12 mouse cellular contexts compared by ENCODE assay signal in the genomic region with DNA sequence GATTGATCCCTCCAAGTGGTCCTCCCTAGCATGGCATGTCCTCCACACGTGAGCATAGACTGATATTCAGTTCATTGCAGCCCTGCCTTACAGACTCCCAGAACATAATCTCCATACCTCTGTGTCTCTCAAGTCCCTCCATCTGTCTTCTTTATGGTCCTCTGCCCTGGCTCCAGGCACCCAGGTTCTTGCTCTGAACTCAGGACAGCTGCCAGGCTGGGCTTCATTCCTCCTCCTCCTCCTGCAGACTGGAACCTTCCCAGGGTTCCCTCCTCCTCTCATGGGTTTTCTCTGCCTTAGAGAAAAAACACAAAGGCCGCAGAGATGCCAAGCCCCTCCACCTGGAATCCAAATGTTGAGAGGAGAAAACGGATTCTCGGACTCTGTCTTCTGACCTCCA. TPM values are rescaled to one million over a fixed set of nuclear protein-coding genes. Genes with fewer than 3 reads are reported as not detected.
DNase-seq lines count a peak whose midpoint lies in the region; ATAC-seq lines count a peak whose summit lies in the region.
"Had no signal": no experiment of that assay in that cellular context is flagged by ENCODE, and none has a peak within 500 bp of the region (broad histone marks: within the 10 kb centered on the region; RNA-seq: fewer than 3 reads in every experiment).

No protein-coding gene starts in this region.

- H3K9ac ChIP-seq in limb, embryonic 12.5 days (replicated peaks): no peak overlapping the region
- H3K9ac ChIP-seq in hindbrain, embryonic 13.5 days: 0 out of 2 replicates have a peak overlapping the region, but pooled peaks have one; percentile 30
- H3K9ac ChIP-seq in neural tube, embryonic 12.5 days: no peak overlapping the region
- H3K9ac ChIP-seq: heart, embryonic 15.5 days had no signal

- no peaks in the 10 kb centered on the region for H3K27me3 ChIP-seq in limb, embryonic 12.5 days
- H3K27me3 ChIP-seq in limb, embryonic 10.5 days (ENCODE audit: low read depth, poor library complexity, severe bottlenecking): no peaks in the 10 kb centered on the region
- H3K27me3 ChIP-seq in hindbrain, embryonic 13.5 days: no peaks in the 10 kb centered on the region
- no peaks in the 10 kb centered on the region for H3K27me3 ChIP-seq in neural tube, embryonic 12.5 days (replicated peaks)
- H3K27me3 ChIP-seq: heart, embryonic 15.5 days had no signal

- no peaks in the 10 kb centered on the region for H3K36me3 ChIP-seq in limb, embryonic 12.5 days
- no peaks in the 10 kb centered on the region for H3K36me3 ChIP-seq in limb, embryonic 10.5 days
- no peaks in the 10 kb centered on the region for H3K36me3 ChIP-seq in hindbrain, embryonic 13.5 days
- no peaks in the 10 kb centered on the region for H3K36me3 ChIP-seq in neural tube, embryonic 12.5 days
- H3K36me3 ChIP-seq: heart, embryonic 15.5 days had no signal

- no peak for DNase-seq in limb, embryonic 10.5 days (ENCODE audit: low spot score)
- peak; percentile 27 to 29 for DNase-seq in cerebellum, postnatal 36 days
- no peak for DNase-seq in left cerebral cortex, adult 8-10 months (ENCODE audit: low spot score in 2 of 2)
- no peak for DNase-seq in heart, postnatal 10 days
- DNase-seq in gastrocnemius, adult 18-20 months (ENCODE audit: low spot score): no peak
- DNase-seq: kidney, postnatal 14 days; lung, postnatal 14 days; thymus, adult 2 months had no signal

- H3K4me3 ChIP-seq in limb, embryonic 12.5 days (replicated peaks): no peak overlapping the region
- H3K4me3 ChIP-seq in limb, embryonic 10.5 days: no peak overlapping the region
- H3K4me3 ChIP-seq in hindbrain, embryonic 13.5 days: no peak overlapping the region
- H3K4me3 ChIP-seq in neural tube, embryonic 12.5 days: no peak overlapping the region
- H3K4me3 ChIP-seq: heart, embryonic 15.5 days had no signal

- peak overlapping the region; percentile 73 for H3K27ac ChIP-seq in limb, embryonic 12.5 days
- H3K27ac ChIP-seq in limb, embryonic 10.5 days: no peak overlapping the region
- H3K27ac ChIP-seq in hindbrain, embryonic 13.5 days: peak overlapping the region; percentile 70
- no peak overlapping the region for H3K27ac ChIP-seq in neural tube, embryonic 12.5 days
- H3K27ac ChIP-seq: heart, embryonic 15.5 days had no signal

- H3K9me3 ChIP-seq in limb, embryonic 12.5 days: 0 out of 2 replicates have a peak, but pooled peaks cover 5% of the 10 kb centered on the region
- no peaks in the 10 kb centered on the region for H3K9me3 ChIP-seq in limb, embryonic 10.5 days (replicated peaks)
- 0 out of 2 replicates have a peak, but pooled peaks cover 6% of the 10 kb centered on the region for H3K9me3 ChIP-seq in hindbrain, embryonic 13.5 days
- no peaks in the 10 kb centered on the region for H3K9me3 ChIP-seq in neural tube, embryonic 12.5 days
- H3K9me3 ChIP-seq: heart, embryonic 15.5 days had no signal

- ATAC-seq in limb, embryonic 12.5 days (ENCODE audit: insufficient number of reproducible peaks, insufficient read depth, low FRiP score, low TSS enrichment, low read depth): no peak
- ATAC-seq in hindbrain, embryonic 13.5 days (ENCODE audit: low FRiP score): no peak
- ATAC-seq in neural tube, embryonic 12.5 days (ENCODE audit: low FRiP score, low read depth): no peak

- intact Hi-C loops in heart, postnatal 10 days (cut with DNase I): no loop called here

- H3K4me1 ChIP-seq in limb, embryonic 12.5 days (replicated peaks): peaks cover 4% of the 10 kb centered on the region; the same call in 1 of the 2 replicates
- peaks cover 11% of the 10 kb centered on the region for H3K4me1 ChIP-seq in limb, embryonic 10.5 days
- H3K4me1 ChIP-seq in hindbrain, embryonic 13.5 days (replicated peaks): peaks cover 13% of the 10 kb centered on the region
- H3K4me1 ChIP-seq in neural tube, embryonic 12.5 days: 0 out of 2 replicates have a peak, but pooled peaks cover 3% of the 10 kb centered on the region

- no peak overlapping the region for H3K4me2 ChIP-seq in limb, embryonic 12.5 days
- peak overlapping the region; percentile 62 for H3K4me2 ChIP-seq in hindbrain, embryonic 13.5 days
- peak overlapping the region; percentile 30 for H3K4me2 ChIP-seq in neural tube, embryonic 12.5 days (replicated peaks)

- 55% methylated on average over 4 of the region's 4 CpGs for WGBS in limb, embryonic 12.5 days
- 61% methylated on average over 4 of the region's 4 CpGs for WGBS in limb, embryonic 10.5 days
- WGBS in hindbrain, embryonic 13.5 days: 38% methylated on average over 4 of the region's 4 CpGs
- WGBS in neural tube, embryonic 12.5 days: 67% methylated on average over 4 of the region's 4 CpGs

RNA-seq across cellular contexts. Expression of a gene that starts 24.5 kb away (rescaled TPM):
- 38.3 and 44.2 TPM in 2 replicates for polyA plus RNA-seq in limb, embryonic 12.5 days (2016; fragmentation: Nextera tagmentation; extraction: Ambion mirVana)
- 21.4 and 29.2 TPM in 2 replicates for polyA plus RNA-seq in limb, embryonic 10.5 days (2016; fragmentation: Nextera tagmentation; extraction: Ambion mirVana)
- polyA plus RNA-seq in hindbrain, embryonic 13.5 days (2015; fragmentation: Nextera tagmentation; extraction: Ambion mirVana): 54.4 and 57.5 TPM in 2 replicates
- polyA plus RNA-seq in neural tube, embryonic 12.5 days (2016; fragmentation: Nextera tagmentation; extraction: Ambion mirVana): 53.1 and 55.3 TPM in 2 replicates
- total RNA-seq in left cerebral cortex, adult 8-10 months (2022): 10 to 100 TPM; 46.2 to 53.0 (median 50.5) TPM
- total RNA-seq in heart, postnatal 10 days (2021): 10 to 100 TPM; 36.7 to 38.9 TPM
- total RNA-seq in gastrocnemius, adult 18-20 months (2021): 10 to 100 TPM; 19.1 to 19.6 TPM

RNA-seq across cellular contexts. Expression of a gene that starts 34.6 kb away (rescaled TPM):
- 33.0 and 41.1 TPM in 2 replicates for polyA plus RNA-seq in limb, embryonic 12.5 days (2016; fragmentation: Nextera tagmentation; extraction: Ambion mirVana)
- 43.8 and 47.2 TPM in 2 replicates for polyA plus RNA-seq in limb, embryonic 10.5 days (2016; fragmentation: Nextera tagmentation; extraction: Ambion mirVana)
- polyA plus RNA-seq in hindbrain, embryonic 13.5 days (2015; fragmentation: Nextera tagmentation; extraction: Ambion mirVana): 33.5 and 33.9 TPM in 2 replicates
- 33.9 and 35.6 TPM in 2 replicates for polyA plus RNA-seq in neural tube, embryonic 12.5 days (2016; fragmentation: Nextera tagmentation; extraction: Ambion mirVana)
- total RNA-seq in left cerebral cortex, adult 8-10 months (2022): 10 to 100 TPM; 25.9 to 28.3 (median 26.3) TPM
- total RNA-seq in heart, postnatal 10 days (2021): 10 to 100 TPM; 12.0 to 14.2 TPM
- 1 to 10 TPM; 7.4 to 8.4 TPM for total RNA-seq in gastrocnemius, adult 18-20 months (2021)

RNA-seq across cellular contexts. Expression of a gene that starts 56.4 kb away (rescaled TPM):
- 7.7 and 8.4 TPM in 2 replicates for polyA plus RNA-seq in limb, embryonic 12.5 days (2016; fragmentation: Nextera tagmentation; extraction: Ambion mirVana)
- 6.6 and 8.2 TPM in 2 replicates for polyA plus RNA-seq in limb, embryonic 10.5 days (2016; fragmentation: Nextera tagmentation; extraction: Ambion mirVana)
- 1.4 and 2.0 TPM in 2 replicates for polyA plus RNA-seq in hindbrain, embryonic 13.5 days (2015; fragmentation: Nextera tagmentation; extraction: Ambion mirVana)
- polyA plus RNA-seq in neural tube, embryonic 12.5 days (2016; fragmentation: Nextera tagmentation; extraction: Ambion mirVana): 2.7 and 2.8 TPM in 2 replicates
- 10 to 100 TPM in 1 of 4 experiments, 1 to 10 TPM in 3; 7.9 to 10.6 (median 8.4) TPM for total RNA-seq in left cerebral cortex, adult 8-10 months (2022)
- total RNA-seq in heart, postnatal 10 days (2021): 10 to 100 TPM; 50.6 to 51.0 TPM
- total RNA-seq in gastrocnemius, adult 18-20 months (2021): 10 to 100 TPM; 24.5 to 26.7 TPM

Comparison
In these comparisons a context has a peak if more than half of its experiments do, and no peak if none do; other contexts are left out.
1. H3K27ac ChIP-seq: peak in limb, embryonic 12.5 days (single experiment) and hindbrain, embryonic 13.5 days (single experiment); none in limb, embryonic 10.5 days (single experiment) and neural tube, embryonic 12.5 days (single experiment).
2. DNase-seq: peak in cerebellum, postnatal 36 days (2 of 2); none in limb, embryonic 10.5 days (single experiment), left cerebral cortex, adult 8-10 months (0 of 2), heart, postnatal 10 days (0 of 2) and gastrocnemius, adult 18-20 months (single experiment).